Mouse (Mus musculus) hindbrain, embryonic 13.5 days (tissue): ENCODE results near the gene Gm12695. TPM values are rescaled to one million over a fixed set of nuclear protein-coding genes. Genes with fewer than 3 reads are reported as not detected.

Source experiments
- ATAC-seq: fragments of 200-750 bp; cut with Nextera tagmentation; 2 replicates; pipeline ENCODE4 v1.8.0; 2017; ENCODE audit warnings: moderate TSS enrichment; ENCODE audit not compliant: low FRiP score
- H3K27ac ChIP-seq: fragments of 300-500 bp; sonication (generic); 2 replicates; pipeline ENCODE4 v1.5.1; 2015; ENCODE audit warnings: inconsistent platforms, mild to moderate bottlenecking, moderate library complexity
- H3K27me3 ChIP-seq: fragments of 300-500 bp; sonication (generic); 2 replicates; pipeline ENCODE4 v1.6.1; 2015; ENCODE audit warnings: mild to moderate bottlenecking, inconsistent platforms
- H3K36me3 ChIP-seq: fragments of 300-500 bp; sonication (generic); 2 replicates; pipeline ENCODE4 v1.6.1; 2015; ENCODE audit warnings: mild to moderate bottlenecking, inconsistent platforms
- H3K4me1 ChIP-seq: fragments of 300-500 bp; sonication (generic); replicated peaks from 2 replicates; pipeline ENCODE4 v1.6.1; 2015; ENCODE audit warnings: inconsistent platforms
- H3K4me2 ChIP-seq: fragments of 300-500 bp; sonication (generic); 2 replicates; pipeline ENCODE4 v1.6.1; 2015; ENCODE audit warnings: inconsistent platforms, mild to moderate bottlenecking, moderate library complexity
- H3K4me3 ChIP-seq: fragments of 300-500 bp; sonication (generic); 2 replicates; pipeline ENCODE4 v1.5.1; 2015; ENCODE audit warnings: mild to moderate bottlenecking, inconsistent platforms
- H3K9ac ChIP-seq: fragments of 300-500 bp; sonication (generic); 2 replicates; pipeline ENCODE4 v1.6.1; 2015; ENCODE audit warnings: mild to moderate bottlenecking, inconsistent platforms
- H3K9me3 ChIP-seq: fragments of 300-500 bp; sonication (generic); 2 replicates; pipeline ENCODE4 v1.6.1; 2016; ENCODE audit warnings: inconsistent platforms
- WGBS: fragments of 180-500 bp; shearing (Covaris S2); methylation state at CpG from one replicate; pipeline ENCODE4 v1.1.7; 2015; 5-methylcytosine and 5-hydroxymethylcytosine counted together
- polyA plus RNA-seq: library from polyadenylated mRNA; unstranded; fragments of >200 nt; fragmentation: Nextera tagmentation; extraction: Ambion mirVana; gene quantifications from 2 replicates; pipeline ENCODE4 v1.2.1, GENCODE M21; 2015

Gm12695 gene
- polyA plus RNA-seq, 1 experiment from 2014 or later, result not detected

DNA sequence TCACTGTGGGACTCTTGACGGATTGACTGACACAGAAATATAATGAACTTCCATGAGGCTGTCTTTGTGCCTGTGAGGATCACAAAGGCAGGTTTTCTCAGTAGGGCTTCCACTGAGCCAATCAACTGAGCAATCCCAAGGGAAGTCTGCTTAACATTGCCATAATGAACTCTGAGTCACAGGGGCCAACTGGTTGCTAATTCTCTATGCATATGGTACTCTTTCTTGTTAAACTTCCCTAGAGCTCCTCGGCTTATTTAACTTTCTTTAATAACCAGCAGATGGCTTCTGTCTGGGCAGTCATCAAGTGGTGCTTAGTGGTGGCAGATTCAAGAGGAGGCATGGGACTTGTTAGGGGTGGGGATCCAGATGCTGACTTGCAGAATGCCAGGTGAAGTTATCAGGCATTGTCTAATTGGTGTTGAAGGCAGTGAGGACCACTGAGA is 97.6 kb downstream of the Gm12695 start:
- Histone ChIP-seq H3K4me1 (no peaks in the 10 kb centered on the region), H3K36me3 (no peaks in the 10 kb centered on the region), H3K27ac (no peak overlapping the region), H3K4me2 (no peak overlapping the region), H3K9ac (no peak overlapping the region), H3K27me3 (no peaks in the 10 kb centered on the region), H3K9me3 (no peaks in the 10 kb centered on the region), H3K4me3 (no peak overlapping the region)
- 44% methylated on average over 2 of the region's 2 CpGs for WGBS
- ATAC-seq, result peak; percentile 61

GRCm38 (mm10) chr4:96683474-96683873 is 101.5 kb downstream of the Gm12695 start:
- no peak overlapping the region for H3K4me3 ChIP-seq
- H3K4me2 ChIP-seq, result no peak overlapping the region
- no peak overlapping the region for H3K9ac ChIP-seq
- ATAC-seq, result no peak
- no peaks in the 10 kb centered on the region for H3K36me3 ChIP-seq
- H3K4me1 ChIP-seq, result no peaks in the 10 kb centered on the region
- no peak overlapping the region for H3K27ac ChIP-seq
- 42% methylated on average over 2 of the region's 2 CpGs for WGBS
- H3K9me3 ChIP-seq, result no peaks in the 10 kb centered on the region
- no peaks in the 10 kb centered on the region for H3K27me3 ChIP-seq

- H3K4me2 ChIP-seq, result no peak overlapping the region
- no peak for ATAC-seq
- no peaks in the 10 kb centered on the region for H3K9me3 ChIP-seq
- no peak overlapping the region for H3K4me3 ChIP-seq
- H3K9ac ChIP-seq, result no peak overlapping the region
- H3K27ac ChIP-seq, result no peak overlapping the region
- H3K27me3 ChIP-seq, result no peaks in the 10 kb centered on the region
- no peaks in the 10 kb centered on the region for H3K36me3 ChIP-seq
- no peaks in the 10 kb centered on the region for H3K4me1 ChIP-seq
Measured at GRCm38 (mm10) chr4:96680966-96681365, 104.0 kb downstream of the Gm12695 start.

DNA sequence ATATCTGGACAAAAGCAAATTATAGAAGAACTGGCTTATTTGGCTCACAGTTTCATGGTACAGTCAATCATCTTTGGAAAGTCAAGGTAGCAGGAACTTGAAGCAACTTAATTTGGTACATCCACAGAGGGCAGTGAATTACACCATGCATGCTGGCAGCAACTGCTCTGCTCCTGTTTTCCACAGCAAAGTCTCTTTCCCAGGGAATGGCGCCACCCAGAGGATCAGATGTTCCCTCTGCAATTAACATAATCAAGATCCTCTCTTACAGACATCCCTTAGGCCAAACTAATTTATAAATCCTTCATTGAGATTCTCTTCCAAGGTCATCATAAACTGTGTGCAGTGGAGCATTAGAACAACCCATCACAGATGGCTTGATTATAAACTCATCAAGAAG is 104.8 kb downstream of the Gm12695 start:
- ATAC-seq, result no peak
- H3K4me3 ChIP-seq, result no peak overlapping the region
- WGBS, result 25% methylated on average over 1 of the region's 1 CpGs

More for the DNA sequence above, 104.8 kb downstream of the Gm12695 start:
- H3K9me3 ChIP-seq, result no peaks in the 10 kb centered on the region
- no peak overlapping the region for H3K9ac ChIP-seq
- no peak overlapping the region for H3K4me2 ChIP-seq
- no peaks in the 10 kb centered on the region for H3K36me3 ChIP-seq
- no peaks in the 10 kb centered on the region for H3K4me1 ChIP-seq
- H3K27me3 ChIP-seq, result no peaks in the 10 kb centered on the region
- H3K27ac ChIP-seq, result no peak overlapping the region

Other genes starting within 250 kb of the Gm12695 start
- gene Cyp2j6, start 231.5 kb downstream of the Gm12695 start, polyA plus RNA-seq, result 6.0 and 6.1 TPM in 2 replicates
- 4.5 and 5.1 TPM in 2 replicates for gene Cyp2j9, start 193.6 kb downstream of the Gm12695 start, polyA plus RNA-seq
- not detected in 2 replicates for gene Cyp2j5, start 121.0 kb downstream of the Gm12695 start, polyA plus RNA-seq